ENCODE assay signal across 8 mouse cellular contexts in genomic region chr4:94613972-94614626, GRCm38 (mm10). TPM values are rescaled to one million over a fixed set of nuclear protein-coding genes. Genes with fewer than 3 reads are reported as not detected.
DNase-seq lines count a peak whose midpoint lies in the region; ATAC-seq and TF ChIP-seq lines count a peak whose summit lies in the region.

Gene Ift74, plus strand, starts transcription at chr4:94614491.

- H3K4me2 ChIP-seq in embryonic facial prominence, embryonic 14.5 days (ENCODE audit: low read depth, low read length) = peak within 1 kb of the TSS; percentile 58
- H3K4me2 ChIP-seq in limb, embryonic 13.5 days (replicated peaks) = peak within 1 kb of the TSS; percentile 73
- H3K4me2 ChIP-seq in midbrain, embryonic 16.5 days (ENCODE audit: low read length) = peak within 1 kb of the TSS; percentile 62

- H3K4me3 ChIP-seq in embryonic facial prominence, embryonic 14.5 days (ENCODE audit: low read depth, low read length) = peak within 1 kb of the TSS; percentile 55
- peak within 1 kb of the TSS; percentile 69 for H3K4me3 ChIP-seq in heart, adult 2 months
- H3K4me3 ChIP-seq in limb, embryonic 13.5 days = peak within 1 kb of the TSS; percentile 71
- H3K4me3 ChIP-seq in midbrain, embryonic 16.5 days (ENCODE audit: low read depth, low read length) = peak within 1 kb of the TSS; percentile 53

- H3K79me2 ChIP-seq in heart, adult 2 months (replicated peaks; ENCODE audit: control insufficient read depth, insufficient read depth, low read length) = no peaks in the 10 kb centered on the region

- WGBS in embryonic facial prominence, embryonic 14.5 days = 3% methylated on average over 29 of the region's 29 CpGs
- 3% methylated on average over 29 of the region's 29 CpGs for WGBS in heart, adult 2 months
- 2% methylated on average over 29 of the region's 29 CpGs for WGBS in limb, embryonic 13.5 days
- 2% methylated on average over 29 of the region's 29 CpGs for WGBS in midbrain, embryonic 16.5 days

- H3K9me3 ChIP-seq in embryonic facial prominence, embryonic 14.5 days (ENCODE audit: control insufficient read depth, low read length) = no peaks in the 10 kb centered on the region
- H3K9me3 ChIP-seq in limb, embryonic 13.5 days = no peaks in the 10 kb centered on the region
- no peaks in the 10 kb centered on the region for H3K9me3 ChIP-seq in midbrain, embryonic 16.5 days (replicated peaks; ENCODE audit: control insufficient read depth, low read length, poor library complexity, severe bottlenecking)

- H3K27me3 ChIP-seq in embryonic facial prominence, embryonic 14.5 days (replicated peaks; ENCODE audit: control insufficient read depth, insufficient read depth, low read length) = no peaks in the 10 kb centered on the region
- H3K27me3 ChIP-seq in heart, adult 2 months (ENCODE audit: control insufficient read depth, insufficient read depth, low read length) = no peaks in the 10 kb centered on the region
- no peaks in the 10 kb centered on the region for H3K27me3 ChIP-seq in limb, embryonic 13.5 days
- no peaks in the 10 kb centered on the region for H3K27me3 ChIP-seq in midbrain, embryonic 16.5 days (ENCODE audit: control insufficient read depth, insufficient read depth, low read depth, low read length)

- peak; percentile 98 for DNase-seq in 3T3-L1 (ENCODE audit: low read depth, low spot score)
- DNase-seq in adrenal gland, postnatal 4 days (ENCODE audit: low spot score in 2 of 2) = peak; percentile 76 to 89
- peak; percentile 98 for DNase-seq in embryonic facial prominence, embryonic 14.5 days (ENCODE audit: low spot score)
- DNase-seq in heart, adult 2 months = peak; percentile 89 to 92
- DNase-seq in kidney, adult 8-10 months = peak; percentile 94 to 95
- DNase-seq in spleen, postnatal 10 days (ENCODE audit: low spot score in 2 of 2) = peak; percentile 65 to 91

- 0 out of 2 replicates have a peak, but pooled peaks have one; percentile 35 for TF ChIP-seq POLR2A in heart, adult 2 months (IDR thresholded peaks at IDR 0.05; ENCODE audit: insufficient read depth, low read depth, low read length)

- intact Hi-C loops in heart, adult 2 months (cut with DNase I) = no loop called here

- TF ChIP-seq EP300 in heart, adult 2 months (IDR thresholded peaks at IDR 0.05; ENCODE audit: insufficient read depth, low read depth, low read length) = 0 out of 2 replicates have a peak, but pooled peaks have one; percentile 17

- H3K9ac ChIP-seq in embryonic facial prominence, embryonic 14.5 days (ENCODE audit: low read depth, low read length) = peak within 1 kb of the TSS; percentile 70
- H3K9ac ChIP-seq in heart, adult 2 months (ENCODE audit: low read depth, low read length) = peak within 1 kb of the TSS; percentile 71
- peak within 1 kb of the TSS; percentile 81 for H3K9ac ChIP-seq in limb, embryonic 13.5 days
- H3K9ac ChIP-seq in midbrain, embryonic 16.5 days (ENCODE audit: low read depth, low read length) = peak within 1 kb of the TSS; percentile 72

- peak; percentile 100 for ATAC-seq in embryonic facial prominence, embryonic 14.5 days (ENCODE audit: low read depth)
- peak; percentile 99 for ATAC-seq in limb, embryonic 13.5 days (ENCODE audit: low FRiP score, low read depth)
- peak; percentile 100 for ATAC-seq in midbrain, embryonic 16.5 days

- no peaks in the 10 kb centered on the region for H3K36me3 ChIP-seq in embryonic facial prominence, embryonic 14.5 days (ENCODE audit: control insufficient read depth, insufficient read depth, low read length)
- H3K36me3 ChIP-seq in heart, adult 2 months (ENCODE audit: control insufficient read depth, insufficient read depth, low read length) = peaks cover 2% of the 10 kb centered on the region; the same call in 1 of the 2 replicates
- H3K36me3 ChIP-seq in limb, embryonic 13.5 days = no peaks in the 10 kb centered on the region
- H3K36me3 ChIP-seq in midbrain, embryonic 16.5 days (ENCODE audit: control insufficient read depth, insufficient read depth, low read length) = no peaks in the 10 kb centered on the region

- peaks cover 10% of the 10 kb centered on the region; the same call in 1 of the 2 replicates for H3K4me1 ChIP-seq in embryonic facial prominence, embryonic 14.5 days (ENCODE audit: control insufficient read depth, insufficient read depth, low read length)
- H3K4me1 ChIP-seq in heart, adult 2 months (ENCODE audit: control insufficient read depth, insufficient read depth, low read length) = no peaks in the 10 kb centered on the region; the same call in 1 of the 2 replicates
- H3K4me1 ChIP-seq in limb, embryonic 13.5 days = peaks cover 11% of the 10 kb centered on the region
- H3K4me1 ChIP-seq in midbrain, embryonic 16.5 days (ENCODE audit: control insufficient read depth, insufficient read depth, low read length) = peaks cover 18% of the 10 kb centered on the region

- peak within 1 kb of the TSS; percentile 86 for H3K27ac ChIP-seq in embryonic facial prominence, embryonic 14.5 days (replicated peaks; ENCODE audit: low read depth, low read length)
- H3K27ac ChIP-seq in heart, adult 2 months = peak within 1 kb of the TSS; percentile 46
- H3K27ac ChIP-seq in limb, embryonic 13.5 days = peak within 1 kb of the TSS; percentile 75
- H3K27ac ChIP-seq in midbrain, embryonic 16.5 days (ENCODE audit: low read length) = peak within 1 kb of the TSS; percentile 75

- no peak for TF ChIP-seq CTCF in heart, adult 2 months (IDR thresholded peaks at IDR 0.05)

RNA-seq across cellular contexts. Expression of gene Ift74, which starts in this region (rescaled TPM):
- total RNA-seq in adrenal gland, postnatal 4 days (2021) = 10 to 100 TPM; 21.8 to 30.8 TPM
- 33.5 and 36.2 TPM in 2 replicates for polyA plus RNA-seq in embryonic facial prominence, embryonic 14.5 days (2014; fragmentation: Nextera tagmentation; extraction: Ambion mirVana)
- total RNA-seq in heart, adult 2 months (2021) = 1 to 10 TPM; 3.8 to 5.3 TPM
- 0.59 and 0.91 TPM in 2 replicates for polyA plus RNA-seq in heart, adult 2 months (2012; rRNA removed)
- polyA plus RNA-seq in limb, embryonic 13.5 days (2015; fragmentation: Nextera tagmentation; extraction: Ambion mirVana) = 43.2 and 45.7 TPM in 2 replicates
- polyA plus RNA-seq in midbrain, embryonic 16.5 days (2015; fragmentation: Nextera tagmentation; extraction: Ambion mirVana) = 23.2 and 26.5 TPM in 2 replicates

Comparison
In these comparisons a context has a peak if more than half of its experiments do, and no peak if none do; other contexts are left out.
1. Peak in every context shown above with its lines: DNase-seq, ATAC-seq, H3K4me3 ChIP-seq and H3K27ac ChIP-seq.
2. RNA of gene Ift74 (polyA plus RNA-seq): 43.2 to 45.7 TPM in limb, embryonic 13.5 days, 33.5 to 36.2 TPM in embryonic facial prominence, embryonic 14.5 days and 23.2 to 26.5 TPM in midbrain, embryonic 16.5 days; 0.59 to 0.91 TPM in heart, adult 2 months; every median in the first group is over 10 times any median in the second.